Mouse (Mus musculus) induced T-regulatory cell, adult 2 months (primary cell): ENCODE data around the gene Sema4b.

Experiments used
- DNase-seq: peaks from one replicate; pipeline ENCODE4 v3.0.0-alpha.2; 2012; ENCODE audit warnings: low read depth

Gene Sema4b

GRCm38 (mm10) chr7:80177438-80177837 lies 9.2 kb upstream of the Sema4b start:
- DNase-seq, result no peak

GRCm38 (mm10) chr7:80178037-80178729 lies 8.5 kb upstream of the Sema4b start:
- peak; percentile 65 for DNase-seq

GRCm38 (mm10) chr7:80179327-80179726 lies 7.3 kb upstream of the Sema4b start:
- DNase-seq, result peak; percentile 67

GRCm38 (mm10) chr7:80179790-80180189 lies 6.9 kb upstream of the Sema4b start:
- peak; percentile 84 for DNase-seq

- DNase-seq, result peak; percentile 65
These were observed 6.4 kb upstream of the Sema4b start for GRCm38 (mm10) chr7:80180202-80180601.

GRCm38 (mm10) chr7:80181078-80181477 lies 5.6 kb upstream of the Sema4b start:
- no peak for DNase-seq

- peak; percentile 89 for DNase-seq
These were observed 4.5 kb upstream of the Sema4b start for GRCm38 (mm10) chr7:80182139-80182538.

- DNase-seq, result peak; percentile 82
These were observed 3.2 kb upstream of the Sema4b start for GRCm38 (mm10) chr7:80183466-80183865.

GRCm38 (mm10) chr7:80183969-80184368 lies 2.7 kb upstream of the Sema4b start:
- no peak for DNase-seq

GRCm38 (mm10) chr7:80184551-80184950 lies 2.1 kb upstream of the Sema4b start:
- DNase-seq, result no peak

GRCm38 (mm10) chr7:80184968-80185367 lies 1.7 kb upstream of the Sema4b start:
- DNase-seq, result no peak

- DNase-seq, result no peak
These were observed 620 bp upstream of the Sema4b start for GRCm38 (mm10) chr7:80186021-80186420.

GRCm38 (mm10) chr7:80187501-80187900 lies 860 bp downstream of the Sema4b start:
- no peak for DNase-seq

GRCm38 (mm10) chr7:80188579-80189125 lies 2.0 kb downstream of the Sema4b start:
- no peak for DNase-seq

GRCm38 (mm10) chr7:80189147-80189933 lies 2.7 kb downstream of the Sema4b start:
- no peak for DNase-seq

- peak; percentile 81 for DNase-seq
These were observed 4.8 kb downstream of the Sema4b start for GRCm38 (mm10) chr7:80191455-80191854.

GRCm38 (mm10) chr7:80192226-80193061 lies 5.8 kb downstream of the Sema4b start:
- DNase-seq, result peak; percentile 92

GRCm38 (mm10) chr7:80193941-80194739 lies 7.5 kb downstream of the Sema4b start:
- DNase-seq, result no peak

GRCm38 (mm10) chr7:80195146-80195545 lies 8.5 kb downstream of the Sema4b start:
- no peak for DNase-seq

GRCm38 (mm10) chr7:80195576-80196263 lies 9.1 kb downstream of the Sema4b start:
- no peak for DNase-seq

- DNase-seq, result peak; percentile 71
These were observed 10.7 kb downstream of the Sema4b start for GRCm38 (mm10) chr7:80197371-80197770.
